Mouse (Mus musculus): ENCODE measurements around the gene March10. TPM values are rescaled to one million over a fixed set of nuclear protein-coding genes. Genes with fewer than 3 reads are reported as not detected.
A peak's percentile ranks its signal among the peaks of the same experiment; 100 is the strongest.

March10 gene
- polyA plus RNA-seq, 1 experiment from 2014 or later = not detected

- H3K27me3 ChIP-seq (ENCODE audit: control insufficient read depth, insufficient read depth, low read length) = no peaks in the 10 kb centered on the region
- H3K4me2 ChIP-seq (ENCODE audit: low read depth, severe bottlenecking) = no peak overlapping the region
- no peaks in the 10 kb centered on the region for H3K36me3 ChIP-seq (ENCODE audit: control insufficient read depth, insufficient read depth, low read length)
- no peaks in the 10 kb centered on the region for H3K4me1 ChIP-seq (ENCODE audit: control insufficient read depth, insufficient read depth, low read length)
- H3K9ac ChIP-seq (ENCODE audit: low read length) = no peak overlapping the region
- DNase-seq (ENCODE audit: low spot score) (no peak), ATAC-seq (ENCODE audit: insufficient number of reproducible peaks, low FRiP score, low TSS enrichment, low read depth) (no peak)
- no peak overlapping the region for H3K4me3 ChIP-seq (ENCODE audit: low read depth, low read length)
- 86% methylated on average over 7 of the region's 7 CpGs for WGBS
- no peak overlapping the region for H3K27ac ChIP-seq (replicated peaks; ENCODE audit: low read depth, low read length)
- H3K9me3 ChIP-seq (ENCODE audit: control insufficient read depth, low read length) = 0 out of 2 replicates have a peak, but pooled peaks cover 2% of the 10 kb centered on the region
Measured at GRCm38 (mm10) chr11:105419946-105420345, 36.6 kb downstream of the March10 start.

DNA sequence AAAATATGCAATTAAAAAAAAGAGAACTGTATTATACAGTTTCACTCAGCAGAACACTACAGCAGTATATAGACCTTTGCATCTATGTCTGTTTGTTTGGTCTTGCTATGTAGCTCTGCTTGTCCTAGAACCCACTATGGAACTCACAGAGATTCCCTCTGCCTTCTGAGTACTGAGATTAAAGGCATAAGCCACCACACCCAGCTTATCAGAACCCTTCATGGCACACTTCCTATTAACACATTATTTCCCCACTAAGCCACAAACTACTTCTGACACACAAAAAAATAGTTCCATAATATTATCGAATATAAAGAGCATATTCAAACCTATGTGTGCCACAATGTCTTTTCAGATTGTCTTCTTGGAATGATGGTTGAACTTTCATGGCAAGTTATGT, 42.5 kb downstream of the March10 start:
- Histone ChIP-seq H3K4me1 (ENCODE audit: control insufficient read depth, insufficient read depth, low read length) (no peaks in the 10 kb centered on the region), H3K27me3 (ENCODE audit: control insufficient read depth, insufficient read depth, low read length) (no peaks in the 10 kb centered on the region), H3K4me2 (ENCODE audit: low read depth, severe bottlenecking) (no peak overlapping the region), H3K27ac (replicated peaks; ENCODE audit: low read depth, low read length) (no peak overlapping the region), H3K9me3 (ENCODE audit: control insufficient read depth, low read length) (no peaks in the 10 kb centered on the region), H3K36me3 (ENCODE audit: control insufficient read depth, insufficient read depth, low read length) (no peaks in the 10 kb centered on the region), H3K4me3 (ENCODE audit: low read depth, low read length) (no peak overlapping the region), H3K9ac (ENCODE audit: low read length) (no peak overlapping the region)
- ATAC-seq (ENCODE audit: insufficient number of reproducible peaks, low FRiP score, low TSS enrichment, low read depth) (no peak), DNase-seq (ENCODE audit: low spot score) (no peak)
- WGBS = 96% methylated on average over 1 of the region's 1 CpGs

GRCm38 (mm10) chr11:105409408-105409807, 47.1 kb downstream of the March10 start:
- Histone ChIP-seq H3K4me2 (ENCODE audit: low read depth, severe bottlenecking) (no peak overlapping the region), H3K27ac (replicated peaks; ENCODE audit: low read depth, low read length) (no peak overlapping the region), H3K27me3 (ENCODE audit: control insufficient read depth, insufficient read depth, low read length) (no peaks in the 10 kb centered on the region), H3K9ac (ENCODE audit: low read length) (no peak overlapping the region), H3K9me3 (ENCODE audit: control insufficient read depth, low read length) (no peaks in the 10 kb centered on the region), H3K36me3 (ENCODE audit: control insufficient read depth, insufficient read depth, low read length) (no peaks in the 10 kb centered on the region), H3K4me3 (ENCODE audit: low read depth, low read length) (no peak overlapping the region), H3K4me1 (ENCODE audit: control insufficient read depth, insufficient read depth, low read length) (no peaks in the 10 kb centered on the region)
- 91% methylated on average over 11 of the region's 11 CpGs for WGBS
- no peak for ATAC-seq (ENCODE audit: insufficient number of reproducible peaks, low FRiP score, low TSS enrichment, low read depth)
- DNase-seq (ENCODE audit: low spot score) = no peak

DNA sequence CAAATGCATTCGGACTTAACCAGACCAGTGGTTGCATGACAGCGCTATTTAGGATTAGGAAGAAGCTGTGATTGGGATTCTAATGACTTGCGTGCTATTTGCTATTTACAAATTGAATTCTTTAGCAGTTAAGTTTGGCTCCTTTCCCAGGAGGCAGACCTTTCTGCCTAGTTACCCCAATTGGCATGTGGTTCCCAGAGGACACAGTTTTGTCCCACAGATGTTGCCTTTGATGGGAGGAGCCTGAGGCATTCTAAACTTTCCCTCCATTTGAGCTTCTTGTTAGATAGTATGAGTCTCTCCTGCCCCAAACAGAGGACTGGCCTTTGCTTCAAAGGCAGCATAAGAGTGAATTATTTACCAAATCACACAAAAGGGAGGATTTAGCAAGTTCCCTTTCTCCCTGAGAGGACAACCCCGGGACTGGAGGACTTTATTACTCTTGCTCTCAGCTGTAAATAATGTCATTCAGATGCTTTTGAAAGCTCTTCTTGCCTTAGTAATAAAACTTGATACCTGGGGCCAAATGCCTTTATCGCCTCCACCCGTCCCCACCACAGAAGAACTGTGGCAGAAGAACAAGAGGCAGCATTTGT, 48.6 kb downstream of the March10 start:
- 42% methylated on average over 6 of the region's 6 CpGs for WGBS
- Histone ChIP-seq H3K36me3 (ENCODE audit: control insufficient read depth, insufficient read depth, low read length) (no peaks in the 10 kb centered on the region), H3K9me3 (ENCODE audit: control insufficient read depth, low read length) (no peaks in the 10 kb centered on the region), H3K4me2 (ENCODE audit: low read depth, severe bottlenecking) (no peak overlapping the region), H3K4me3 (ENCODE audit: low read depth, low read length) (no peak overlapping the region), H3K27ac (replicated peaks; ENCODE audit: low read depth, low read length) (no peak overlapping the region), H3K27me3 (ENCODE audit: control insufficient read depth, insufficient read depth, low read length) (no peaks in the 10 kb centered on the region), H3K9ac (ENCODE audit: low read length) (no peak overlapping the region), H3K4me1 (ENCODE audit: control insufficient read depth, insufficient read depth, low read length) (no peaks in the 10 kb centered on the region)
- DNase-seq (ENCODE audit: low spot score) (no peak), ATAC-seq (ENCODE audit: insufficient number of reproducible peaks, low FRiP score, low TSS enrichment, low read depth) (no peak)

- no peak overlapping the region for H3K4me2 ChIP-seq (ENCODE audit: low read depth, severe bottlenecking)
- H3K27me3 ChIP-seq (ENCODE audit: control insufficient read depth, insufficient read depth, low read length) = no peaks in the 10 kb centered on the region
- WGBS = 45% methylated on average over 9 of the region's 9 CpGs
- H3K27ac ChIP-seq (replicated peaks; ENCODE audit: low read depth, low read length) = no peak overlapping the region
- ATAC-seq (ENCODE audit: insufficient number of reproducible peaks, low FRiP score, low TSS enrichment, low read depth) (no peak), DNase-seq (ENCODE audit: low spot score) (peak; percentile 26)
- no peak overlapping the region for H3K9ac ChIP-seq (ENCODE audit: low read length)
- H3K36me3 ChIP-seq (ENCODE audit: control insufficient read depth, insufficient read depth, low read length) = no peaks in the 10 kb centered on the region
- no peaks in the 10 kb centered on the region for H3K9me3 ChIP-seq (ENCODE audit: control insufficient read depth, low read length)
- H3K4me3 ChIP-seq (ENCODE audit: low read depth, low read length) = no peak overlapping the region
- H3K4me1 ChIP-seq (ENCODE audit: control insufficient read depth, insufficient read depth, low read length) = 0 out of 2 replicates have a peak, but pooled peaks cover 2% of the 10 kb centered on the region
Measured at GRCm38 (mm10) chr11:105402355-105402754, 54.2 kb downstream of the March10 start.

- H3K9me3 ChIP-seq (ENCODE audit: control insufficient read depth, low read length) = no peaks in the 10 kb centered on the region
- WGBS = 90% methylated on average over 7 of the region's 7 CpGs
- no peak overlapping the region for H3K27ac ChIP-seq (replicated peaks; ENCODE audit: low read depth, low read length)
- H3K36me3 ChIP-seq (ENCODE audit: control insufficient read depth, insufficient read depth, low read length) = no peaks in the 10 kb centered on the region
- DNase-seq (ENCODE audit: low spot score) (no peak), ATAC-seq (ENCODE audit: insufficient number of reproducible peaks, low FRiP score, low TSS enrichment, low read depth) (no peak)
- H3K4me1 ChIP-seq (ENCODE audit: control insufficient read depth, insufficient read depth, low read length) = no peaks in the 10 kb centered on the region
- H3K9ac ChIP-seq (ENCODE audit: low read length) = no peak overlapping the region
- H3K4me2 ChIP-seq (ENCODE audit: low read depth, severe bottlenecking) = no peak overlapping the region
- no peak overlapping the region for H3K4me3 ChIP-seq (ENCODE audit: low read depth, low read length)
- no peaks in the 10 kb centered on the region for H3K27me3 ChIP-seq (ENCODE audit: control insufficient read depth, insufficient read depth, low read length)
Measured at GRCm38 (mm10) chr11:105390290-105390689, 66.2 kb downstream of the March10 start.

GRCm38 (mm10) chr11:105388636-105389035, 67.9 kb downstream of the March10 start:
- DNase-seq (ENCODE audit: low spot score) = peak; percentile 43
- Histone ChIP-seq H3K4me1 (ENCODE audit: control insufficient read depth, insufficient read depth, low read length) (no peaks in the 10 kb centered on the region), H3K36me3 (ENCODE audit: control insufficient read depth, insufficient read depth, low read length) (no peaks in the 10 kb centered on the region), H3K9ac (ENCODE audit: low read length) (no peak overlapping the region), H3K4me2 (ENCODE audit: low read depth, severe bottlenecking) (no peak overlapping the region), H3K27ac (replicated peaks; ENCODE audit: low read depth, low read length) (no peak overlapping the region), H3K27me3 (ENCODE audit: control insufficient read depth, insufficient read depth, low read length) (no peaks in the 10 kb centered on the region), H3K4me3 (ENCODE audit: low read depth, low read length) (no peak overlapping the region), H3K9me3 (ENCODE audit: control insufficient read depth, low read length) (no peaks in the 10 kb centered on the region)
- ATAC-seq (ENCODE audit: insufficient number of reproducible peaks, low FRiP score, low TSS enrichment, low read depth) = 0 out of 2 replicates have a peak, but pooled peaks have one; percentile 51
- WGBS = 19% methylated on average over 2 of the region's 2 CpGs

DNA sequence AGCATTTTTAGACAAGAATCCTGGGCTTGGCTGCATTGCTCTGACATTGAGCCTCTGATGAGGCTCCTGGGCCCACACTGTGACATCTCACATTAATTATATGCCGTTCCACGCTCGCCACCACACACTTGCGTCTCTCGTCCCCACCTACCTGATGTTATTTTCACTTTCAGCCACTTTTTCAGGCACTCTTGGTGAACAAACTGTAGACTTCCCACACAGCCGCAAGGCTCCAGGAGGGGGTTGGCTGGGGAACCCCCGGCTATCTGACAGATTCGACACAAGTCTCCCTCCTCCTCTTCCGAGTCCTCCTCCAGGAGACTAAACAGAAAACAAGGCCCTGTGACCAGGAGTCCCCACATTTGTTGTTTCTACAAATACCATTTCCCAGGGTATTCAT, 71.3 kb downstream of the March10 start:
- Histone ChIP-seq H3K4me2 (ENCODE audit: low read depth, severe bottlenecking) (no peak overlapping the region), H3K4me3 (ENCODE audit: low read depth, low read length) (no peak overlapping the region), H3K27me3 (ENCODE audit: control insufficient read depth, insufficient read depth, low read length) (no peaks in the 10 kb centered on the region), H3K4me1 (ENCODE audit: control insufficient read depth, insufficient read depth, low read length) (no peaks in the 10 kb centered on the region), H3K36me3 (ENCODE audit: control insufficient read depth, insufficient read depth, low read length) (no peaks in the 10 kb centered on the region), H3K9ac (ENCODE audit: low read length) (no peak overlapping the region), H3K9me3 (ENCODE audit: control insufficient read depth, low read length) (no peaks in the 10 kb centered on the region), H3K27ac (replicated peaks; ENCODE audit: low read depth, low read length) (no peak overlapping the region)
- DNase-seq (ENCODE audit: low spot score) (no peak), ATAC-seq (ENCODE audit: insufficient number of reproducible peaks, low FRiP score, low TSS enrichment, low read depth) (no peak)
- 92% methylated on average over 9 of the region's 9 CpGs for WGBS

- Histone ChIP-seq H3K4me2 (ENCODE audit: low read depth, severe bottlenecking) (no peak overlapping the region), H3K36me3 (ENCODE audit: control insufficient read depth, insufficient read depth, low read length) (no peaks in the 10 kb centered on the region), H3K4me1 (ENCODE audit: control insufficient read depth, insufficient read depth, low read length) (no peaks in the 10 kb centered on the region), H3K9me3 (ENCODE audit: control insufficient read depth, low read length) (no peaks in the 10 kb centered on the region), H3K4me3 (ENCODE audit: low read depth, low read length) (no peak overlapping the region), H3K27ac (replicated peaks; ENCODE audit: low read depth, low read length) (no peak overlapping the region), H3K27me3 (ENCODE audit: control insufficient read depth, insufficient read depth, low read length) (no peaks in the 10 kb centered on the region), H3K9ac (ENCODE audit: low read length) (no peak overlapping the region)
- no peak for DNase-seq (ENCODE audit: low spot score)
- WGBS = 88% methylated on average over 1 of the region's 1 CpGs
- ATAC-seq (ENCODE audit: insufficient number of reproducible peaks, low FRiP score, low TSS enrichment, low read depth) = no peak
Measured at GRCm38 (mm10) chr11:105375821-105376235, 80.7 kb downstream of the March10 start.
